Mouse (Mus musculus): Measurements from ENCODE around the gene Mapk13.

- TF ChIP-seq POLR2A (IDR thresholded peaks at IDR 0.05; ENCODE audit: borderline replicate concordance, extremely low read depth, insufficient read depth, insufficient read length, poor library complexity, severe bottlenecking) (peak; percentile 82; the same call in 1 of the 2 replicates), CTCF (IDR thresholded peaks at IDR 0.05; ENCODE audit: borderline replicate concordance, extremely low read depth, insufficient read depth, insufficient read length) (peak; percentile 46)
Measured at GRCm38 (mm10) chr17:28800671-28801412, 31.7 kb downstream of the Mapk13 start, which contains the start of gene Brpf3.

Measured in brain, embryonic 14.5 days (tissue).